Mouse (Mus musculus) neural tube, embryonic 12.5 days (tissue): ENCODE results near the gene Gng8. TPM values are rescaled to one million over a fixed set of nuclear protein-coding genes. Genes with fewer than 3 reads are reported as not detected.

ENCODE experiments used
- ATAC-seq: fragments of 200-750 bp; cut with Nextera tagmentation; 2 replicates; pipeline ENCODE4 v1.8.0; 2017; ENCODE audit warnings: low read depth, mild to moderate bottlenecking, moderate TSS enrichment, moderate library complexity; ENCODE audit not compliant: low FRiP score
- H3K27ac ChIP-seq: fragments of 300-500 bp; sonication (generic); 2 replicates; pipeline ENCODE4 v1.5.1; 2016
- H3K27me3 ChIP-seq: fragments of 300-500 bp; sonication (generic); replicated peaks from 2 replicates; pipeline ENCODE4 v1.6.1; 2016; ENCODE audit warnings: mild to moderate bottlenecking
- H3K36me3 ChIP-seq: fragments of 300-500 bp; sonication (generic); 2 replicates; pipeline ENCODE4 v1.6.1; 2016; ENCODE audit warnings: mild to moderate bottlenecking
- H3K4me1 ChIP-seq: fragments of 300-500 bp; sonication (generic); 2 replicates; pipeline ENCODE4 v1.6.1; 2016
- H3K4me2 ChIP-seq: fragments of 300-500 bp; sonication (generic); replicated peaks from 2 replicates; pipeline ENCODE4 v1.6.1; 2016; ENCODE audit warnings: mild to moderate bottlenecking
- H3K4me3 ChIP-seq: fragments of 300-500 bp; sonication (generic); 2 replicates; pipeline ENCODE4 v1.5.1; 2016
- H3K9ac ChIP-seq: fragments of 300-500 bp; sonication (generic); 2 replicates; pipeline ENCODE4 v1.6.1; 2016; ENCODE audit warnings: mild to moderate bottlenecking
- H3K9me3 ChIP-seq: fragments of 300-500 bp; sonication (generic); 2 replicates; pipeline ENCODE4 v1.6.1; 2016; ENCODE audit warnings: mild to moderate bottlenecking
- WGBS: fragments of 180-500 bp; shearing (Covaris S2); methylation state at CpG from one replicate; pipeline ENCODE4 v1.1.7; 2016; 5-methylcytosine and 5-hydroxymethylcytosine counted together
- polyA plus RNA-seq: library from polyadenylated mRNA; unstranded; fragments of >200 nt; fragmentation: Nextera tagmentation; extraction: Ambion mirVana; gene quantifications from 2 replicates; pipeline ENCODE4 v1.2.1, GENCODE M21; 2016

Gene Gng8
- polyA plus RNA-seq, 1 experiment from 2014 or later = 8.4 TPM

- H3K9ac ChIP-seq = no peak overlapping the region
- peaks cover 53% of the 10 kb centered on the region for H3K36me3 ChIP-seq
- H3K4me1 ChIP-seq = peaks cover 46% of the 10 kb centered on the region
- H3K27me3 ChIP-seq = no peaks in the 10 kb centered on the region
- peak overlapping the region; percentile 35 for H3K4me2 ChIP-seq
- H3K4me3 ChIP-seq = no peak overlapping the region
- 85% methylated on average over 7 of the region's 7 CpGs for WGBS
- ATAC-seq = no peak
- H3K27ac ChIP-seq = no peak overlapping the region
- H3K9me3 ChIP-seq = no peaks in the 10 kb centered on the region
Measured at GRCm38 (mm10) chr7:16920150-16920579, 28.6 kb downstream of the Gng8 start.

GRCm38 (mm10) chr7:16920818-16921791, 29.5 kb downstream of the Gng8 start:
- no peaks in the 10 kb centered on the region for H3K27me3 ChIP-seq
- H3K27ac ChIP-seq = peak overlapping the region; percentile 60
- 52% methylated on average over 21 of the region's 21 CpGs for WGBS
- H3K36me3 ChIP-seq = peaks cover 44% of the 10 kb centered on the region
- H3K4me1 ChIP-seq = peaks cover 46% of the 10 kb centered on the region
- peak overlapping the region; percentile 85 for H3K4me3 ChIP-seq
- H3K9ac ChIP-seq = peak overlapping the region; percentile 97
- ATAC-seq = no peak
- no peaks in the 10 kb centered on the region for H3K9me3 ChIP-seq
- H3K4me2 ChIP-seq = peak overlapping the region; percentile 86

GRCm38 (mm10) chr7:16921881-16922335, 30.3 kb downstream of the Gng8 start:
- WGBS = 81% methylated on average over 6 of the region's 6 CpGs
- Histone ChIP-seq H3K4me3 (peak overlapping the region; percentile 85), H3K4me2 (peak overlapping the region; percentile 86), H3K9ac (peak overlapping the region; percentile 97), H3K36me3 (peaks cover 36% of the 10 kb centered on the region), H3K27me3 (no peaks in the 10 kb centered on the region), H3K4me1 (peaks cover 46% of the 10 kb centered on the region), H3K27ac (peak overlapping the region; percentile 60; the same call in 1 of the 2 replicates), H3K9me3 (no peaks in the 10 kb centered on the region)
- no peak for ATAC-seq

- no peaks in the 10 kb centered on the region for H3K9me3 ChIP-seq
- peak overlapping the region; percentile 85 for H3K4me3 ChIP-seq
- 44% methylated on average over 10 of the region's 10 CpGs for WGBS
- H3K36me3 ChIP-seq = peaks cover 31% of the 10 kb centered on the region
- ATAC-seq = no peak
- H3K4me2 ChIP-seq = peak overlapping the region; percentile 86
- peak overlapping the region; percentile 97 for H3K9ac ChIP-seq
- no peak overlapping the region for H3K27ac ChIP-seq
- no peaks in the 10 kb centered on the region for H3K27me3 ChIP-seq
- H3K4me1 ChIP-seq = peaks cover 46% of the 10 kb centered on the region
Measured at GRCm38 (mm10) chr7:16922360-16922973, 30.9 kb downstream of the Gng8 start.

- H3K4me1 ChIP-seq = peaks cover 41% of the 10 kb centered on the region
- H3K36me3 ChIP-seq = peaks cover 21% of the 10 kb centered on the region
- no peaks in the 10 kb centered on the region for H3K9me3 ChIP-seq
- under 1% methylated on average over 45 of the region's 57 CpGs for WGBS
- H3K27ac ChIP-seq = peak overlapping the region; percentile 87
- ATAC-seq = peak; percentile 7
- peak overlapping the region; percentile 85 for H3K4me3 ChIP-seq
- no peaks in the 10 kb centered on the region for H3K27me3 ChIP-seq
- H3K4me2 ChIP-seq = peak overlapping the region; percentile 86
- peak overlapping the region; percentile 97 for H3K9ac ChIP-seq
Measured at GRCm38 (mm10) chr7:16923283-16924036, 31.9 kb downstream of the Gng8 start.

GRCm38 (mm10) chr7:16924037-16924834, 32.6 kb downstream of the Gng8 start, which contains the start of gene Calm3:
Gene Calm3 (minus strand): TSS chr7:16924114.
- no peaks in the 10 kb centered on the region for H3K27me3 ChIP-seq
- H3K4me2 ChIP-seq = peak within 1 kb of the TSS; percentile 86
- H3K4me3 ChIP-seq = peak within 1 kb of the TSS; percentile 85
- peaks cover 37% of the 10 kb centered on the region for H3K4me1 ChIP-seq
- H3K36me3 ChIP-seq = peaks cover 13% of the 10 kb centered on the region
- peak; percentile 93 for ATAC-seq
- peak within 1 kb of the TSS; percentile 97 for H3K9ac ChIP-seq
- H3K9me3 ChIP-seq = no peaks in the 10 kb centered on the region
- 2% methylated on average over 62 of the region's 64 CpGs for WGBS
- H3K27ac ChIP-seq = peak within 1 kb of the TSS; percentile 96

GRCm38 (mm10) chr7:16928341-16928740, 36.8 kb downstream of the Gng8 start:
- H3K27me3 ChIP-seq = no peaks in the 10 kb centered on the region
- no peaks in the 10 kb centered on the region for H3K36me3 ChIP-seq
- H3K9ac ChIP-seq = no peak overlapping the region
- H3K4me1 ChIP-seq = no peaks in the 10 kb centered on the region
- ATAC-seq = no peak
- H3K9me3 ChIP-seq = no peaks in the 10 kb centered on the region
- no peak overlapping the region for H3K4me3 ChIP-seq
- H3K27ac ChIP-seq = no peak overlapping the region
- no peak overlapping the region for H3K4me2 ChIP-seq
- 50% methylated on average over 2 of the region's 2 CpGs for WGBS

- Histone ChIP-seq H3K27me3 (no peaks in the 10 kb centered on the region), H3K27ac (no peak overlapping the region), H3K4me3 (no peak overlapping the region), H3K36me3 (no peaks in the 10 kb centered on the region), H3K4me1 (no peaks in the 10 kb centered on the region), H3K9me3 (no peaks in the 10 kb centered on the region), H3K4me2 (no peak overlapping the region), H3K9ac (no peak overlapping the region)
- WGBS = 9% methylated on average over 1 of the region's 1 CpGs
- no peak for ATAC-seq
Measured at GRCm38 (mm10) chr7:16930850-16931249, 39.3 kb downstream of the Gng8 start.

- 18% methylated on average over 14 of the region's 14 CpGs for WGBS
- no peak overlapping the region for H3K4me3 ChIP-seq
- H3K27ac ChIP-seq = no peak overlapping the region
- H3K27me3 ChIP-seq = no peaks in the 10 kb centered on the region
- peak; percentile 38 for ATAC-seq
- no peaks in the 10 kb centered on the region for H3K36me3 ChIP-seq
- no peak overlapping the region for H3K4me2 ChIP-seq
- H3K4me1 ChIP-seq = no peaks in the 10 kb centered on the region
- no peak overlapping the region for H3K9ac ChIP-seq
- H3K9me3 ChIP-seq = no peaks in the 10 kb centered on the region
Measured at GRCm38 (mm10) chr7:16931968-16932627, 40.5 kb downstream of the Gng8 start.

GRCm38 (mm10) chr7:16932704-16933577, 41.4 kb downstream of the Gng8 start:
- no peaks in the 10 kb centered on the region for H3K27me3 ChIP-seq
- H3K4me2 ChIP-seq = no peak overlapping the region
- H3K4me3 ChIP-seq = no peak overlapping the region
- no peaks in the 10 kb centered on the region for H3K4me1 ChIP-seq
- ATAC-seq = peak; percentile 61
- no peak overlapping the region for H3K9ac ChIP-seq
- H3K27ac ChIP-seq = no peak overlapping the region
- H3K9me3 ChIP-seq = no peaks in the 10 kb centered on the region
- H3K36me3 ChIP-seq = no peaks in the 10 kb centered on the region
- 51% methylated on average over 14 of the region's 14 CpGs for WGBS
